Mouse (Mus musculus): ENCODE results near the gene Gm4881.

Gene Gm4881

DNA sequence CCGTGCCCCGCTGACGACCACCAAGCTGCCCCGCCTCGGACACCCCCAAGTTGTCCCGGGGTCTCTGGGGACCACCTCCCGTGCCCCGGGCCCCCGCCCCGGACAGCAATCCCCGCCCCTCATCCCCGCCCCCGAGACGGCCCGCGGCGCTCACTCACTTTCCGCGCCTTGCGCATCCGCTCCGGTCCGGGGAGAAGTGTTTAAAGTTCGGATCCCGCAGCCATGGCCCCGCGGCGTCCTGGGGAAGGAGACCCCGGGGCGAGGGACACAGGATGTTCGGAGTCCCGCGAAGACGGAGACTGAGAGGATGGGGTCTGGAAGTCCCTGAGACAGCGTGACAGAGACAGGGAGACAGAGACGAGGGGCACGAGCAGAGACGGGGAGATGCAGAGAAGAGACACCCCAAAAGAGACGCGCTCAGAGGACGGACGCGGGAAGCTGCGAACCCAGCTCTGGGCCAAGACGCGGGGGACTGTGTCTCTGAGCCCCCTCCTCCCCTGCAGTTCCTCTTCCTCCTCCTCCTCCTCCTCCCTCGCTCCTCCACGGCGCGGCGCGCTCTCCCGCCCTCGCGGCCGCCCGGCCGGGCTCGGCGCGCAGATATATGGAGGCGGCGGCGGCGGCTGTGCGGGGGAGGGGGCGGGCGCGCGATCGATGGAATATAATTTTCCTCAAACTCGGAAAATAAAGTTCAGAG is at the start of gene Gm4881:
Gene Gm4881 (minus strand): TSS at position 238 of the 694 bp plus-strand sequence.
- no peak for DNase-seq (ENCODE audit: low read depth)

DNA sequence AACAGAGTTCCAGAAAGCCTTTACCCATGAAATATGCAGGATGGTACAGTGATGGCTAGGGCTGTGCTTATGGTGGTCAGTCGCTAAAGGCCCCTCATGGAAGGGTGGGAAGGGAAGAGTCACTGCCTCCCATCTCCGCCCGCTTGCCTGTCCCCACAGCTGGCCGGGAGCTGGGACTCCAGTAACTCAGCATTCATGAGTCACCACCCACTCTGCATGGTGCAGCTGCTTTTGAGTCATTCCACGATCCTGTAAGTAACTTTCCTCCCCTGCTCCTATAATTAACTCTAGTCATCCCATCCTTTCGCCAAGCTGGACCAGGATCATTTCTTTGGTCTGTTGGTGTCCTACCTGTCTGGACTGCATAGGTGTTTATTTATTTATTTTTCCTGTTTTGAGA is 48.8 kb upstream of the Gm4881 start:
- DNase-seq (ENCODE audit: low read depth) = peak; percentile 54

DNA sequence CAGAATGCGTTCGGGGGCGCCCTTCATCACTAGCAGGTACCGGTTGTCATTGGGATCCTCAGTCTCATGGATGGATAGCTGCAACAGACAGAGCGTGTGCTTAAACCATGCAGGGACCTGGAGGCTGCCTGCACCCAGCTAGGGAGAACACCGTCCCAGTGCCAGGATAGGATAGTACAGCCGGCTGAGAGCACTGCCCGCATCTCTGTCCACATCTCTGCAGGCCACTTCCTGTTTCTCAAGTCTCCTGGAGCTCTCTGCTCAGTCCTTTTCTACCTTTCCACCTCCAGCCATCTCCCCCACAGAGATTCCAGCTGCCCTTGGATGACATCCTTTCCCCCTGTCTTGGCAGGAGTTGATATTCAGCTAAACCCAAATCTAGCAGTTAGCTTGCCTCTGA is 46.2 kb upstream of the Gm4881 start:
- DNase-seq (ENCODE audit: low read depth) = no peak

DNA sequence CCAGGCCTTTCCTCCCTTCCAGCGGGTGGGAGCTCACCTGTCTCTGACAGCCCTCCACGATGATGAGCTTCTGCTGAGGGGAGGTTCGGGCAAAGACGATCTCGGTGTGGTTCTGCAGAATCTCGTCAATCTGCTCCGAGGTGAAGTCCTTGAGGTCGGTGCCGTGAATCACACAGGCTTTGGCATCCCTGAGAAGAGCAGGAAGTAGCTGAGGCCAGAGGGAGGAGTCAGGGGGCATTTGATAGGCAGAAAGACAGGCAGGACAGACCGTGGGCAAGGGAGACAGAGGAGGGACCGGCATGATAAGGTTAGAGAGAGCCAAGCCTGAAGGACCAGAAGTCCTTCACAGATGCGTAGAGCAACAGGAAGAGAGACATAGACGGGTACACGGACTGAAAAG is 43.6 kb upstream of the Gm4881 start:
- no peak for DNase-seq (ENCODE audit: low read depth)

DNA sequence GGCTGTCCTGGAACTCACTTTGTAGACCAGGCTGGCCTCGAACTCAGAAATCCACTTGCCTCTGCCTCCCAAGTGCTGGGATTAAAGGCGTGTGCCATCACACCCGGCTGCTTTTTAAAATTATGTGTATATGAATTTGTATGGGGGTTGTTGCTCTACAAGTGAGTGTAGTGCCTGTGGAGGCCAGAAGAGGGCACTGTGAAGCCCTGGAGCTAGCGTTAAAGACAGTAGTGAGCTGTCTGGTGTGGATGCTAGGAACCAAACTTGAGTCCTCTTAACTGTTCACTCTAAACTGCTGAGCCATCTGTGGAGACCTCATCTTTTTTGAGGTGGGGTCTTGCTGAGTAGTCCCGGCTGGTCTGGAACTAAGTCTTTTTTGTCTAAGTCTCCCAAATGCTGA is 41.5 kb upstream of the Gm4881 start:
- peak; percentile 27 for DNase-seq (ENCODE audit: low read depth)

DNA sequence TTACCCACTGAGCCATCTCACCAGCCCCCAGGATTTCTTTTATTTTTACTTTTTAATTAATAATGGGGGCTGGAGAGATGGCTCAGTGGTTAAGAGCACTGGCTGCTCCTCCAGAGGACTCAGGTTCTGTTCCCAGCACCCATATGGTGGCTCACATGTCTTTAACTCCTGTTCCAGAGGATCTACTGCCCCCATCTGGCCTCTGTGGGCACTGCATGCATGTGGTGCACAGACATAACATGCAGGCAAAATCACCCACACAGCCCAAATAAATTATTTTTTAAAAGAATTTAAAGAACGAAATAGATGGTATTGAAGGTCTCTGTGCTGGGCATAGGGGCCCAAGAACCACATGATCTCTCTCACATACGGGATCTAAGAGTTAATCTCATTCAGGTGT is 40.0 kb upstream of the Gm4881 start:
- no peak for DNase-seq (ENCODE audit: low read depth)

DNA sequence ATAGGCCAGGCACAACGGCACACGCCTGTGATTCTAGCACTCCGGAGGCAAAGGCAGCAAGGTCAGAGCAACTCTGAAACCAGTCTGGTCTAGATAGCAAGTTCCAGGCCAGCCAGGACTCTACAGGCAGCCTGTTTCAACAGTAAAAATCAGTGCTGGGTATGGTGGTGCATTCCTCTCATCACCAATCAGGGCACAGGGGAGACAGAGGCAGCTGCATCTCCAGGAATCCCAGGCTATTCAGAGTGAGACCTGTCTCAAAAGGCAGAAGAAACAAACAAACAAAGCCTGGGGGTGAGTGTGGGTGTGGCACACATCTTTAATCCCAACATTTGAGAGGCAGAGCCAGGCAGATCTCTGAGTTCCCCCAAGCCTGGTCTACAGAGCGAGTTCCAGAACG is 39.1 kb upstream of the Gm4881 start:
- DNase-seq (ENCODE audit: low read depth) = no peak

DNA sequence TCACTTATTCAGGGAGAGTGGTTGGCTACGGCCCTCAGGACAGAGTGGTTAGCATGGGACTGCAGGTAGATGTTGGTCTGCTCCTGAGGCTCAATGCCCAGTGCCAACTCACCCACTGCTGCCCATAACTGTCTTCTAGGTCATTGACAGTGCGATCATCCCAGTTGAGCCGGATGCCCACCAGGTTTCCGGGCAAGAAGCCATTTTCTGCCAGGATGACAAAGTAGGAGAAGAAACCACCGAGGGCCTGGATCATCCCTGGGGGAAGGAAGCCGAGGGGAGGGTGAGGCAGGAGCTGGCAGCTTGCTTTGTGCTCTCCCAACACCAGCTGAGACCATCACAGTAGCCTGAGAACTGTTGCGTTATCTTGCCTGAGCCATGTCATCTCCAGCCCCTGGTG is 36.1 kb upstream of the Gm4881 start:
- DNase-seq (ENCODE audit: low read depth) = no peak

DNA sequence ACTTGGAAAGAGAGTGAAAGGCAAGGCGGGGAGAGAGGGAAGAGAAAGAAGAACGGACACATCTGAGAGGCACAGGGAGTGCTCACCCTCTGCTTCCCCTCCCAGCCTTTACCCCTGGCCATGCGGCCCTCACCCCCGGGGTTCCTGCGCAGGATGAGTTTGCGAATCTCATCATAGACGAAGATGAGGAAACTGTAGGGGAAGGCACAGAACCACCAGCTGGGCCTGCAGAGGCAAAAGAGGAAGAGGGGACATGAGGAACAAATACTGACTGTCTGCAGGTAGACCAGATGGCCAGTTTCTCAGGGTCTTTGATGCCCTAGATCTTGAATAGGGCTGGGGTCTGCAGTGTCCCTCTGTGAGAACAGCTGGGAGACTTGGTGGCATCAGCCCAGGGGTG is 34.5 kb upstream of the Gm4881 start:
- DNase-seq (ENCODE audit: low read depth) = no peak

DNA sequence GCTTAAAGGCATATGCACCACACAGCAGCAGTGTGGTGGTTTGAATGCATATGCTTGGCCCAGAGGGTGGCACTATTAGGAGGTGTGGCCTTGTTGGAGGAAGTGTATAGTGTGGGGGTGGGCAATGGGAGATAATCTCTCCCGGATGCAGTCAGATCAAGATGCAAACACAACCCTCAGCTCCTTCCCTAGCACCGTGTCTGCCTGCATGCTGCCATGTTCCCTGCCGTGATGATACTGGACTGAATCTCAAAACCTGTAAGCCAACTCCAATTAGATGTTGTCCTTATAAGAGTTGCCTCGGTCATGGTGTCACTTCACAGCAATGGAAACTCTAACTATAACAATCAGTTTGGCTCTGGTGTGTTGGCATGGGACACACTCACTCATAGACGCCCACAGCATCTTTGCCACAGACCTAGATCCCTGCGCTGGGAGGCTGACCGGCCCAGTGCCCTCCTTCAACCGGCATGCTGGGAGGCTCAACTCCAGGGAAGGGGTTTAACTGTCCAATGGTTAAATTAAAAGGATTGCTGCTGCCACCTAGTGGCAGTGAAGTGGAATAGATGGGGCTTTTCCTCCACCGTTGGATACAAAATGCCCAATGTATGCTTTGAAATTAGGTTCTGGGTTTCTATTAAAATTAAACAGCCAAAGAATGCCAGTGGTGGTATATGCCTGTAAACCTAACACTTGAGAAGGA is 30.8 kb upstream of the Gm4881 start:
- peak; percentile 78 for DNase-seq (ENCODE audit: low read depth)

DNA sequence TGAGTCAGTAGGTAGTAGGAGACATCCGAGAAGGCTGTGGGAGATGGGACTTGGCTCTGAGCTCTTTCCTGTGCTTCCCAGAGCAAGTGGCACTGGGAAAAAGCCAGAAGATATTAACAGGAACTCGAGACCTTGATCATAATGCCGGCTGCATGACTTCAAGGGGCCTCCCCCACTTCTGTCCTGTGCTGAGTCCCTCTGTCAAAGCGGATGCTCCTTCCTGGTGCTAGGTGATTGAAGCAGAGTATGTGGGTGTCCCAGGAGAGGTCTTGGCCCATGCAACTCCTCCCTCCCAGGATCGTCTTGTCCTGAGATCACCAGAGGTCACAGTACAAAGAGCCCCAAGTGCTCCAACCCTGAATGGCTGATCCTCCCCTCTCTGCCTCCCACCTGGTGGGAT is 29.6 kb upstream of the Gm4881 start:
- no peak for DNase-seq (ENCODE audit: low read depth)

DNA sequence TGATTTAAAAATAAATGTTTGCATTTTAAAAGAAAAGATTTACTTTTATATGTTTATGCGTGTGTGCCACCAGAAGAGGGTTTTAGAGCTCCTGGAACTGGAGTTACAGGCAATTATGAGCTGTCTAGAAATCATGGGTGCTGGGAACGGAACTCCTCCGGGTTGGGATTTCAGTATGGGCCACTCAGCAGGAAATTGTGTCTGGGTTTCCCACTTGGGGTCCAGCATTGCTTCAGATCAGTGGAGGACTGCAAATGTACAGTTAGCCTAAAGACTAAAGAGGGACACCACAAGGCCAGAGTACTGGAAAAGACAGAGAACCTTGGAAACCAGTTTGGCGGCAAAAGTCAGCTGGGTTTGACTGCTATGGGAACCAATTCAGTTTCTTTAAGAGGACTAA is 28.9 kb upstream of the Gm4881 start:
- DNase-seq (ENCODE audit: low read depth) = no peak

DNA sequence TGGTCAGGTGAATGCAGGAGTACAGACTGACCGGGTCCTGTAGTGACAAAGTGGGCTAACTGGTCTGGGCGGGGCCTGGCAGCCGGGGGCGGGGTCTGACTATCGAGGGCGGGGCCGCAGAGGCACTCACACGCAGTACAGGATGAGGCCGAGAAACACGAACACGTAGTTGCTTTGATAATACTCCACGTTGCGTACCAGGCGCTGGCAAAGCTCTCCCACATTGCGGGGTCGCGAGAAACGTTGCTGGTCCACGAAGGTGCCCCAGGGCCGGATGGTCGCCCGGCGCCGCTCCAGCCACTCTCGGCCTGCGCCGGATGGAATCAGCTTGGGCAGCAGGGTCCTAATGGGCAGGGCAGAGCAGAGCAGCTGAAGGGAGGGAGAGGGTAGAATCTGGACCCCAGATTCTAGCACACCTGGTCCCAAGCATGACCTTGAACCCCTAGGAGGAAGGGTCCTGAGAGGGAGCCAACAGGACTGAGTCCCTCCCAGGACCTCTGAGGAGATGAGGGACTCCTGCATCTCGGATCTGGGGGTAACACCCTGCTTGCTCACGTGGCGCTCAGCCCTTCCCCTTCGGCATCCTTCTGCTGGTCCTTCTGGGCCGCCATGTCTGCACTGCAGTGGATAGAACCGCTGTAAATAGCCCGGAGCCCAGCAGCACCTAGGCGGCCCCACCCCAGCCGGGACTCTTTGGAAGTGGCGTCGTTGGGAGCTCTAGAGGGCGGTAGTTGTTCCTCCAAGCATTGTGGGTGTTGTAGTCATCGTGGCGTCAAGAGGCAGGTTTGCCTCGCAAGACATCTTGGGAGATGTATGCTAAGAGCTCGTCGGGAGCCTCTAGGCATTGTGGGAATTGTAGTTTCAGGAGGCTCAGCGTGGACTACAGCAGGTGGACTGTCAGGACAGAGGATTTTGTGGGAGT is 27.9 kb upstream of the Gm4881 start, which contains the start of gene Rabac1:
Gene Rabac1 (minus strand): TSS at position 783 of the 922 bp plus-strand sequence.
- peak; percentile 95 for DNase-seq (ENCODE audit: low read depth)

DNA sequence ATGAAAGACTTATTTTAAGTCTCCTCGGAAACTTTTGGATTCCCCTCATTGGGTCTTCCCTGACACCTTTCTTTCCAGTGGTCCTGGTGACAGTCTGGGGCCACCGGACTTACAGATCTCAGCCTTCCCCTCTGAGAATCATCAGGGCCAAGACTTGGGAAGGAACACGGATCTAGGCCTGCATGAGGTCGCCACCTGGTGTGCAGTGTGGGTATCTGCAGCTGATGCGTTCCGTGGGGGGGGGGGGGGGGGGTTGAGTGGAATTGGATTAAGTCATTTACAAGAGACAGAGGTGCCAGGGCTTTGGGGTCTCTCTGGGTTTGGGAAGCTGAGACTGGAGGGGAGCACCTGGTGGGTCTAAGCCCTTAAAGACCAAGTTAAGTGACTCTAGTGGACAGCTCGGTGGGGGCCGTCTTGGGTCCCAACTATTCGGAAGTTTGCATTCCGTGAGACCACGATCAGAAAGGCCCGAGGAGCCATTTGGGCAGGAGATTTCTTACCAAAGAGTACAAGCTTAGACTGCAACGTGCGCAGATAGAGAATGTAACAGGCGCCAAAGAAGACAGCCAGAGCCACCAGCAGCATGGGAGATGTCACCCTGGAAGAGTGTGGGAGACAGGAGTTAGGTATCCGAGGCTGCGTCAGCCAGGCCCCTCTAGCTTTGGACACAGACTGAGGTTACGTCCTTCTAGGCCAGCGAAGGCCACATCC is 27.1 kb upstream of the Gm4881 start:
- peak; percentile 91 for DNase-seq (ENCODE audit: low read depth)

DNA sequence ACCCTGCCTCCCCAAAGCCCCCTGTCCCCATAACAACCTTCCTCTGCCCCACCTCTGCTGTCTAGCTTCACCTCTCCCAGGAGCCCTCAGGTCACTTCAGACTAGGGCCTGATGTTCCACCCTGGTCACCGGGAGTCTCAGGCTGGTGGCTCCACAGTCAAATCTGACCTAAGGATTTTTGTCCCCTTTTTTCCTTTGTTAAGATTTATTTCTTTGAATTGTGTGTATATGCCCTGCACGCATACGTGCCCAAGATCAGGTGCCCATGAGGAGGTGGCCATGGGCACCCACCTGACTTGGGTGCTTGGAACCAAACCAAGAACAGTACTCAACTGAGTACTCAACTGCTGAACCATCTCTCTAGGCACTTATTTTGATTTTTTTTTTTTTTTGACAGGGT is 26.0 kb upstream of the Gm4881 start:
- no peak for DNase-seq (ENCODE audit: low read depth)

DNA sequence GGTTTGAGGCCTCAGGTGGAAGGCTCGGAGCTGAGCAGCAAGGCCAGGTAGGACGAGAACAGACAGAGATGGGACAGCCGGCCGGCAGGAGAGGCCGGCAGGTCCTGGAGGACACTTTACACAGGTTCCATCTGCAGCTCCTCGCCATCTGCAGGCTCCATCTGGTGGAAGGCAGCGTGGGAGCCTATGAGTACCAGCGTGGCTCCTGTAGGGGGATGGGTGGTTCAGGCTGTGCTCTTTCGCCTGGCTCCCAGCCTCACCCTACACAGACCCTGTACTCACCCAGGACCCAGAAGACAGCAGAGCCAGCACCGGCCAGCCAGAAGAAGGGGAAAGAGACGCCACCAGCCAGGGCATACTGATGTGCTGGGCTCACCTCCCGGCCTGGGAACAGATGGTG is 25.5 kb upstream of the Gm4881 start:
- DNase-seq (ENCODE audit: low read depth) = no peak

DNA sequence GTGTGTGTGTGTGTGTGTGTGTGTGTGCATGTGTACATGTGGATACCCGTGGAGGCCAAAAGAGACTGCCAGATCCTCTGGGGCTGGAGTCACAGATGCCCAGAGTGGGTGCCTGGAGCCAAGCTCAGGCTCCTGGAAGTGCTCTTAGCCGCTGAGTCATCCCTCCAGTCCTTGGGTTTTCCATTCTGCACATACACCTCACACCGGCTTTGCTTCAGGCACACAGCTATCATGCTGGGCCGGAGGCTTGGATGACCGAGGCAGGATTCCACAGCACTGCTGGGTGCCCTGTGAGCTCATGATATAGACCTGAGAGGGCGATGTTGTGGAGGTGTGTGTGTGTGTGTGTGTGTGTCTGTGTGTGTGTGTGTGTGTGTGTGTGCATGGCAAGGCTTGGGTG is 24.2 kb upstream of the Gm4881 start:
- DNase-seq (ENCODE audit: low read depth) = peak; percentile 24

DNA sequence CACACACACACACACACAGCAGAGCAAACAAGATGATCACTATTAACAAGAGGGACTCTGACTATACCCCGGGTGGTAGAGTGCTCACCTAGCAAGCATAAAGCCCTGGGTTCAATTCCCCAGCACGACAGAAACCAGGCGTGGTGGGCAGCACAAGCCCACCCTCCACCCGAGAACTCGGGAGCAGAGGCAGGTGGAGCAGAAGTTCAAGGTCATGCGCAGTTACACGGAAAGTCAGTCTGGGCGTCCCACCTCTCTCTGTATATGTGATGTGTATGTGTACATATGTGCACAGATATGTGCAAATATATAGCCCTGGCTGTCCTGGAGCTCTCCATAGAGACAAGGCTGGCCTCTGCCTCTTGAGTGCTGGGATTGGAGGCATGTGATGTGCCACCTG is 23.7 kb upstream of the Gm4881 start:
- no peak for DNase-seq (ENCODE audit: low read depth)

DNA sequence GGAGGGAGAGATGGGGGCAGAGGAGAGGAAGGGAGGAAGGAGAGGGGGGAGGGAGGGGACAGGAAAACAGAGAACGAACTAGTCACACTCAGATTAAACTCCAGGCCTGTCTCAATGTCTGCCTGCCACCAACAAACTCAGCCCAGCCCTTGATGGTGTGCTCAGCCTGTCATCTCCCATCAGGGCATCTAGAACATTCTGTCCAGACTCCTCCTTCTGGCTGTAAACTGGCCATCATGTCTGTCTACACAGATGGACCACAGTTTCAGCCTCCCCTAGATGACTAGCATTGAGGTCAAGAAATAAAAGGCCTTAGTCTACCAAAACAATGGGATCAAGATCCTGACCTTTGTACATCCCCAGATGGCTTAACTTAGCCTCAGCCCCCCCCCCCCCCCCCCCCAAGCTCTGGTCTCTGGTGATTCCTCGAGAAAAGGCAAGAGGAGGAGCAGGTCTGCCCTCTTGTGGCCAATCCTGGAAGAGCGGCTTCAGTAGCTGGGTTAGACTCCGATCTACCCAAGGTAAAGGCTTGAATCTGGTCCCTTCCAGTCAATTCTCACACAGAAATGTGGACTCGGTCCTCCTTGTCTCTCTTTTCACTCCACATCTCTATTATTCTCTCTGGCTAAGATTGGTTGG is 20.7 kb upstream of the Gm4881 start:
- peak; percentile 90 for DNase-seq (ENCODE audit: low read depth)

DNA sequence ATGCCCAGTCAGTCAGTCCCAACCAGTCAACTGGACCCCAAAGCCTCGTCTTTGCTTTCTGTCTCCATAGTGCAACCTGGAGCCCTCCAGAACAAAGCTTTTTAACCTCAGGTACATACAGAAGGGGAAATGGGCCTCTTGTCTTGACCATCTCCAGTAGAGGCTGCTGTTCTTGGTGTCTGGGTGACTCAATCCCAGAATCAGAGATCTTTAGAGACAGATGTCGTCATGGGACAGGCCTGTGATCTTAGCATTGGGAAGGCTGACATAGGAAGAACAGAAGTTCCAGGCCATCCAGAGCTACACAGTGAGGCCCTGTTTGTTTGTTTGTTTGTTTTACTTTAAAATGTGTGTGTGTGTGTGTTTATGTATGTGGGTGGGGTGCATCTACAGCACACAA is 20.0 kb upstream of the Gm4881 start:
- DNase-seq (ENCODE audit: low read depth) = no peak

DNA sequence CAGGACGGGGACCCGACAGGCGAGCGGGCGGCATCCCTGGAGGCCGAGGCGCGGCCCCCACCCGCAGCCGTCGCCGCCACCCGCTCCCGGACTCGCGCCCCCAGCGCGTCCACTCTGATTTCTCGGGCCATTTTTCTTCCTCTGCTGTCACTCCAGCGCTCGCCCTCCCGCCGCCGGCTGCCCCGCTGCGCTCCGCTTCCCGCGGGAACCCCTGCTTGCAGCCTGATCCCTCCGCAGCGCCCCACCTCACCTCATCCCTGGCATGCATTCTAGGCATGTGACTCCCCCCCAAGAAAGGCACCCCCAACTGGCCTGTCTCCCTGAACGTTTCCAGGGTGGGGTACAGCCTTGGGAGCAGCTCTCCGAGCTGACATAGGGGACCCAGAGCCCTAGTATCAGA is 10.9 kb upstream of the Gm4881 start:
- DNase-seq (ENCODE audit: low read depth) = no peak

DNA sequence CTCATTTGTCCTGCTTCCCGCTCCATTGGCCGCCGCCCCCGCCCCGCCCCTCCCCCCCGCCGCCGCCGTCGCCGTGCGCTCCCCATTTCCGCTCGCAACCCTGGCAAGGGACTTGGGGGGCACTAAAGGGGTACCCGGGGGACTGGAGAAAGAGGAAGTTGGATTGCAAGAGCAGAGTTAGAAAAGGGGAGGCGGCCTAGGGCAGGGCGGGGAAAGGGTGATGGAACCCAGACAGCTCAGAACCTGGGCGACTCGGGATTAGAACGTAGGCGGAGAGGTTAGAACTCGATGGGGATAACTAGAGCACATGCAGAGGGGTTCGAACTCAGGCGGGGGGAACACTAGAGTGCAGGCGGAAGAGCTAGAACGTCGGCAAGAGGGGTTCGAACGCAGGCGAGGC is 10.2 kb upstream of the Gm4881 start:
- DNase-seq (ENCODE audit: low read depth) = no peak

Measured in NIH3T3 (cell line).